ENCODE assay signal across 24 mouse cellular contexts in the genomic region with DNA sequence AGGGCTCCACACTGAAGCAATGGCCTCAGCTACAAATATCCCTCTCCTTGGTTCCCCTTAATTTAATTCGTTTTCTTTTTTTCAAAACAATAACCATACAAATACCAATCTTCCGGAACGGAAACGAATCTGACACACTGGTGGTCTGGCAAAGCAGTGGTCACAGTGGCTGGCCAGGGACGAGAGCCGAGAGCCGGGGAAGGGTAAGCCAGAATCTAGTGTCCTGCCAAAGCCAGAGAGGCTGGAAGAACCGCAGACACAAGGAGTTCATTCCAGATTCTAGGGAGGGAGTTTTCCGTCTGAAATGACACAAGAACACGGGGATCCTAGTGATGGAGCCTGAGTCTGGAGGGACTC. TPM values are rescaled to one million over a fixed set of nuclear protein-coding genes. Genes with fewer than 3 reads are reported as not detected.
A peak's percentile ranks its signal among the peaks of the same experiment; 100 is the strongest.
DNase-seq lines count a peak whose midpoint lies in the region; ATAC-seq and TF ChIP-seq lines count a peak whose summit lies in the region.
"Had no signal": no experiment of that assay in that cellular context is flagged by ENCODE, and none has a peak within 500 bp of the region (broad histone marks: within the 10 kb centered on the region; RNA-seq: fewer than 3 reads in every experiment).

No protein-coding gene starts in this region.

- H3K4me2 ChIP-seq in forebrain, postnatal 0 days (ENCODE audit: low read depth) = no peak overlapping the region
- no peak overlapping the region for H3K4me2 ChIP-seq in forebrain, embryonic 13.5 days
- H3K4me2 ChIP-seq in midbrain, embryonic 14.5 days (ENCODE audit: low read length) = no peak overlapping the region
- no peak overlapping the region for H3K4me2 ChIP-seq in heart, embryonic 12.5 days
- H3K4me2 ChIP-seq: embryonic facial prominence, embryonic 12.5 days; heart, embryonic 15.5 days; hindbrain, embryonic 12.5 days had no signal

- no peak for ATAC-seq in forebrain, postnatal 0 days
- ATAC-seq in forebrain, embryonic 13.5 days = no peak
- ATAC-seq in midbrain, embryonic 14.5 days (ENCODE audit: low FRiP score, low TSS enrichment) = no peak
- no peak for ATAC-seq in heart, embryonic 12.5 days (ENCODE audit: insufficient number of reproducible peaks, low FRiP score)
- ATAC-seq: forebrain, embryonic 14.5 days had no signal

- H3K9me3 ChIP-seq in forebrain, postnatal 0 days (ENCODE audit: low read length) = no peaks in the 10 kb centered on the region
- H3K9me3 ChIP-seq in forebrain, embryonic 13.5 days (replicated peaks) = no peaks in the 10 kb centered on the region
- peaks cover 4% of the 10 kb centered on the region for H3K9me3 ChIP-seq in midbrain, embryonic 10.5 days (replicated peaks)
- no peaks in the 10 kb centered on the region for H3K9me3 ChIP-seq in midbrain, embryonic 14.5 days (ENCODE audit: control insufficient read depth, low read length)
- H3K9me3 ChIP-seq in limb, embryonic 10.5 days (replicated peaks) = no peaks in the 10 kb centered on the region
- H3K9me3 ChIP-seq in heart, embryonic 12.5 days (replicated peaks) = no peaks in the 10 kb centered on the region
- H3K9me3 ChIP-seq: embryonic facial prominence, embryonic 12.5 days; heart, embryonic 10.5 days; heart, embryonic 15.5 days; hindbrain, embryonic 12.5 days had no signal

- H3K4me1 ChIP-seq in forebrain, postnatal 0 days (ENCODE audit: insufficient read depth) = no peaks in the 10 kb centered on the region
- peaks cover 7% of the 10 kb centered on the region; the same call in 1 of the 2 replicates for H3K4me1 ChIP-seq in forebrain, embryonic 13.5 days
- H3K4me1 ChIP-seq in midbrain, embryonic 10.5 days = peaks cover 7% of the 10 kb centered on the region
- no peaks in the 10 kb centered on the region for H3K4me1 ChIP-seq in midbrain, embryonic 14.5 days (ENCODE audit: control insufficient read depth, insufficient read depth, low read length)
- peaks cover 49% of the 10 kb centered on the region for H3K4me1 ChIP-seq in limb, embryonic 10.5 days
- H3K4me1 ChIP-seq in heart, embryonic 12.5 days (replicated peaks) = peaks cover 5% of the 10 kb centered on the region; the same call in 1 of the 2 replicates

- WGBS in forebrain, postnatal 0 days = under 1% methylated on average over 10 of the region's 10 CpGs
- WGBS in forebrain, embryonic 13.5 days = under 1% methylated on average over 10 of the region's 10 CpGs
- WGBS in midbrain, embryonic 10.5 days = 2% methylated on average over 10 of the region's 10 CpGs
- WGBS in midbrain, embryonic 14.5 days = under 1% methylated on average over 10 of the region's 10 CpGs
- 1% methylated on average over 10 of the region's 10 CpGs for WGBS in limb, embryonic 10.5 days
- 2% methylated on average over 10 of the region's 10 CpGs for WGBS in heart, embryonic 12.5 days

- H3K4me3 ChIP-seq in forebrain, postnatal 0 days (ENCODE audit: low read depth, low read length) = no peak overlapping the region
- no peak overlapping the region for H3K4me3 ChIP-seq in forebrain, embryonic 13.5 days
- no peak overlapping the region for H3K4me3 ChIP-seq in midbrain, embryonic 10.5 days
- H3K4me3 ChIP-seq in midbrain, embryonic 14.5 days (replicated peaks; ENCODE audit: low read depth, low read length) = no peak overlapping the region
- no peak overlapping the region for H3K4me3 ChIP-seq in limb, embryonic 10.5 days
- no peak overlapping the region for H3K4me3 ChIP-seq in heart, embryonic 12.5 days
- H3K4me3 ChIP-seq: embryonic facial prominence, embryonic 12.5 days; heart, embryonic 10.5 days; heart, embryonic 15.5 days; hindbrain, embryonic 12.5 days had no signal

- DNase-seq in forebrain, postnatal 0 days = peak; percentile 57
- DNase-seq in midbrain, embryonic 10.5 days (ENCODE audit: low spot score) = peak; percentile 52
- no peak for DNase-seq in midbrain, embryonic 14.5 days
- DNase-seq in limb, embryonic 10.5 days (ENCODE audit: low spot score) = peak; percentile 57
- DNase-seq in T-cell, adult 2 months (ENCODE audit: low spot score) = no peak
- DNase-seq: adrenal gland, adult 8-10 months; adrenal gland, postnatal 36 days; cerebellum, adult 2 months; cerebellum, postnatal 10 days; embryo, embryonic 11 days; gastrocnemius, postnatal 36 days; heart, adult 11 months; heart, postnatal 14 days; kidney, adult 11 months had no signal

- peaks cover 89% of the 10 kb centered on the region for H3K27me3 ChIP-seq in forebrain, postnatal 0 days (ENCODE audit: insufficient read depth, low read length)
- H3K27me3 ChIP-seq in forebrain, embryonic 13.5 days = peaks cover 97% of the 10 kb centered on the region
- peaks cover 100% of the 10 kb centered on the region for H3K27me3 ChIP-seq in midbrain, embryonic 10.5 days (ENCODE audit: low read depth, poor library complexity, severe bottlenecking)
- peaks cover 91% of the 10 kb centered on the region for H3K27me3 ChIP-seq in midbrain, embryonic 14.5 days (ENCODE audit: control insufficient read depth, insufficient read depth, low read length)
- H3K27me3 ChIP-seq in limb, embryonic 10.5 days (ENCODE audit: low read depth, poor library complexity, severe bottlenecking) = peaks cover 100% of the 10 kb centered on the region
- peaks cover 90% of the 10 kb centered on the region for H3K27me3 ChIP-seq in heart, embryonic 12.5 days (replicated peaks)

- H3K27ac ChIP-seq in forebrain, postnatal 0 days (ENCODE audit: low read depth, low read length) = no peak overlapping the region
- H3K27ac ChIP-seq in forebrain, embryonic 13.5 days = no peak overlapping the region
- no peak overlapping the region for H3K27ac ChIP-seq in midbrain, embryonic 10.5 days (replicated peaks)
- no peak overlapping the region for H3K27ac ChIP-seq in midbrain, embryonic 14.5 days (replicated peaks; ENCODE audit: low read depth, low read length)
- no peak overlapping the region for H3K27ac ChIP-seq in limb, embryonic 10.5 days
- H3K27ac ChIP-seq in heart, embryonic 12.5 days (ENCODE audit: poor library complexity, severe bottlenecking) = no peak overlapping the region
- H3K27ac ChIP-seq: embryonic facial prominence, embryonic 12.5 days; heart, embryonic 10.5 days; heart, embryonic 15.5 days; hindbrain, embryonic 12.5 days had no signal

- H3K36me3 ChIP-seq in forebrain, postnatal 0 days (ENCODE audit: insufficient read depth) = no peaks in the 10 kb centered on the region
- H3K36me3 ChIP-seq in forebrain, embryonic 13.5 days (ENCODE audit: poor library complexity, severe bottlenecking) = no peaks in the 10 kb centered on the region
- no peaks in the 10 kb centered on the region for H3K36me3 ChIP-seq in midbrain, embryonic 10.5 days
- H3K36me3 ChIP-seq in midbrain, embryonic 14.5 days (ENCODE audit: control insufficient read depth, insufficient read depth, low read length) = no peaks in the 10 kb centered on the region
- H3K36me3 ChIP-seq in limb, embryonic 10.5 days = no peaks in the 10 kb centered on the region
- no peaks in the 10 kb centered on the region for H3K36me3 ChIP-seq in heart, embryonic 12.5 days
- H3K36me3 ChIP-seq: embryonic facial prominence, embryonic 12.5 days; heart, embryonic 10.5 days; heart, embryonic 15.5 days; hindbrain, embryonic 12.5 days had no signal

- H3K9ac ChIP-seq in forebrain, postnatal 0 days = no peak overlapping the region
- H3K9ac ChIP-seq in forebrain, embryonic 13.5 days = no peak overlapping the region
- H3K9ac ChIP-seq in midbrain, embryonic 14.5 days (replicated peaks; ENCODE audit: low read length) = no peak overlapping the region
- H3K9ac ChIP-seq in heart, embryonic 12.5 days = no peak overlapping the region
- H3K9ac ChIP-seq: embryonic facial prominence, embryonic 12.5 days; heart, embryonic 15.5 days; hindbrain, embryonic 12.5 days had no signal

- no peak for TF ChIP-seq CTCF in forebrain, postnatal 0 days (IDR thresholded peaks at IDR 0.05; ENCODE audit: low read depth)

RNA-seq across cellular contexts. Expression of gene Vax2, which starts 7.4 kb away (rescaled TPM):
- not detected in 2 replicates for total RNA-seq in forebrain, postnatal 0 days (2014; rRNA removed)
- not detected in 2 replicates for polyA plus RNA-seq in forebrain, postnatal 0 days (2015; fragmentation: Nextera tagmentation; extraction: Ambion mirVana)
- 0.19 TPM in 1 of 2 replicates, not detected in the other for polyA plus RNA-seq in forebrain, embryonic 13.5 days (2015; fragmentation: Nextera tagmentation; extraction: Ambion mirVana)
- 0.60 and 1.9 TPM in 2 replicates for polyA plus RNA-seq in midbrain, embryonic 10.5 days (2016; fragmentation: Nextera tagmentation; extraction: Ambion mirVana)
- polyA plus RNA-seq in midbrain, embryonic 14.5 days (2014; fragmentation: Nextera tagmentation; extraction: Ambion mirVana) = 0.22 TPM in 1 of 2 replicates, not detected in the other
- 6.3 and 10.7 TPM in 2 replicates for polyA plus RNA-seq in limb, embryonic 10.5 days (2016; fragmentation: Nextera tagmentation; extraction: Ambion mirVana)
- 0.14 TPM in 1 of 2 replicates, not detected in the other for polyA plus RNA-seq in heart, embryonic 12.5 days (2016; fragmentation: Nextera tagmentation; extraction: Ambion mirVana)
- total RNA-seq: adrenal gland, adult 8-10 months; adrenal gland, postnatal 36 days; gastrocnemius, adult 8-10 months; gastrocnemius, postnatal 36 days; heart, postnatal 14 days had no signal
- polyA plus RNA-seq: cerebellum, adult 2 months; forebrain, embryonic 14.5 days; heart, embryonic 10.5 days; heart, embryonic 15.5 days; hindbrain, embryonic 12.5 days had no signal

RNA-seq across cellular contexts. Expression of gene Cd207, which starts 26.0 kb away (rescaled TPM):
- total RNA-seq in forebrain, postnatal 0 days (2014; rRNA removed) = not detected in 2 replicates
- polyA plus RNA-seq in forebrain, postnatal 0 days (2015; fragmentation: Nextera tagmentation; extraction: Ambion mirVana) = not detected in 2 replicates
- not detected in 2 replicates for polyA plus RNA-seq in forebrain, embryonic 13.5 days (2015; fragmentation: Nextera tagmentation; extraction: Ambion mirVana)
- polyA plus RNA-seq in midbrain, embryonic 10.5 days (2016; fragmentation: Nextera tagmentation; extraction: Ambion mirVana) = not detected in 2 replicates
- polyA plus RNA-seq in midbrain, embryonic 14.5 days (2014; fragmentation: Nextera tagmentation; extraction: Ambion mirVana) = not detected in 2 replicates
- polyA plus RNA-seq in limb, embryonic 10.5 days (2016; fragmentation: Nextera tagmentation; extraction: Ambion mirVana) = not detected in 2 replicates
- polyA plus RNA-seq in heart, embryonic 12.5 days (2016; fragmentation: Nextera tagmentation; extraction: Ambion mirVana) = not detected in 2 replicates
- total RNA-seq: gastrocnemius, adult 8-10 months; MEL had no signal
- polyA plus RNA-seq: C2C12; cerebellum, adult 2 months; embryonic facial prominence, embryonic 12.5 days; forebrain, embryonic 14.5 days; heart, embryonic 10.5 days; hindbrain, embryonic 12.5 days had no signal

RNA-seq across cellular contexts. Expression of gene Atp6v1b1, which starts 39.1 kb away (rescaled TPM):
- 0.19 and 0.77 TPM in 2 replicates for total RNA-seq in forebrain, postnatal 0 days (2014; rRNA removed)
- polyA plus RNA-seq in forebrain, postnatal 0 days (2015; fragmentation: Nextera tagmentation; extraction: Ambion mirVana) = 0.38 and 0.53 TPM in 2 replicates
- polyA plus RNA-seq in forebrain, embryonic 13.5 days (2015; fragmentation: Nextera tagmentation; extraction: Ambion mirVana) = 0.19 TPM in 1 of 2 replicates, not detected in the other
- not detected in 2 replicates for polyA plus RNA-seq in midbrain, embryonic 10.5 days (2016; fragmentation: Nextera tagmentation; extraction: Ambion mirVana)
- 0.18 TPM in 1 of 2 replicates, not detected in the other for polyA plus RNA-seq in midbrain, embryonic 14.5 days (2014; fragmentation: Nextera tagmentation; extraction: Ambion mirVana)
- polyA plus RNA-seq in limb, embryonic 10.5 days (2016; fragmentation: Nextera tagmentation; extraction: Ambion mirVana) = not detected in 2 replicates
- not detected in 2 replicates for polyA plus RNA-seq in heart, embryonic 12.5 days (2016; fragmentation: Nextera tagmentation; extraction: Ambion mirVana)
- total RNA-seq: adrenal gland, adult 8-10 months; adrenal gland, postnatal 36 days; gastrocnemius, adult 8-10 months; gastrocnemius, postnatal 36 days; MEL had no signal
- polyA plus RNA-seq: C2C12; cerebellum, adult 2 months; forebrain, embryonic 14.5 days; heart, embryonic 10.5 days; heart, embryonic 15.5 days; hindbrain, embryonic 12.5 days had no signal

RNA-seq across cellular contexts. Expression of gene Clec4f, which starts 47.7 kb away (rescaled TPM):
- not detected in 2 replicates for total RNA-seq in forebrain, postnatal 0 days (2014; rRNA removed)
- polyA plus RNA-seq in forebrain, postnatal 0 days (2015; fragmentation: Nextera tagmentation; extraction: Ambion mirVana) = 0.28 TPM in 1 of 2 replicates, not detected in the other
- not detected in 2 replicates for polyA plus RNA-seq in forebrain, embryonic 13.5 days (2015; fragmentation: Nextera tagmentation; extraction: Ambion mirVana)
- polyA plus RNA-seq in midbrain, embryonic 10.5 days (2016; fragmentation: Nextera tagmentation; extraction: Ambion mirVana) = 0.15 TPM in 1 of 2 replicates, not detected in the other
- 0.25 TPM in 1 of 2 replicates, not detected in the other for polyA plus RNA-seq in midbrain, embryonic 14.5 days (2014; fragmentation: Nextera tagmentation; extraction: Ambion mirVana)
- not detected in 2 replicates for polyA plus RNA-seq in limb, embryonic 10.5 days (2016; fragmentation: Nextera tagmentation; extraction: Ambion mirVana)
- 0.33 and 0.40 TPM in 2 replicates for polyA plus RNA-seq in heart, embryonic 12.5 days (2016; fragmentation: Nextera tagmentation; extraction: Ambion mirVana)
- total RNA-seq: adrenal gland, adult 8-10 months; adrenal gland, postnatal 36 days; gastrocnemius, adult 8-10 months; gastrocnemius, postnatal 36 days; heart, postnatal 14 days; MEL had no signal
- polyA plus RNA-seq: C2C12; cerebellum, adult 2 months; embryonic facial prominence, embryonic 12.5 days; forebrain, embryonic 14.5 days; heart, embryonic 10.5 days; hindbrain, embryonic 12.5 days had no signal

RNA-seq across cellular contexts. Expression of gene Ankrd53, which starts 58.7 kb away (rescaled TPM):
- not detected in 2 replicates for total RNA-seq in forebrain, postnatal 0 days (2014; rRNA removed)
- not detected in 2 replicates for polyA plus RNA-seq in forebrain, postnatal 0 days (2015; fragmentation: Nextera tagmentation; extraction: Ambion mirVana)
- polyA plus RNA-seq in forebrain, embryonic 13.5 days (2015; fragmentation: Nextera tagmentation; extraction: Ambion mirVana) = 0.13 and 0.28 TPM in 2 replicates
- polyA plus RNA-seq in midbrain, embryonic 10.5 days (2016; fragmentation: Nextera tagmentation; extraction: Ambion mirVana) = 0.24 TPM in 1 of 2 replicates, not detected in the other
- polyA plus RNA-seq in midbrain, embryonic 14.5 days (2014; fragmentation: Nextera tagmentation; extraction: Ambion mirVana) = 0.19 and 0.37 TPM in 2 replicates
- polyA plus RNA-seq in limb, embryonic 10.5 days (2016; fragmentation: Nextera tagmentation; extraction: Ambion mirVana) = 0.16 and 0.28 TPM in 2 replicates
- not detected in 2 replicates for polyA plus RNA-seq in heart, embryonic 12.5 days (2016; fragmentation: Nextera tagmentation; extraction: Ambion mirVana)
- total RNA-seq: adrenal gland, postnatal 36 days; gastrocnemius, adult 8-10 months; gastrocnemius, postnatal 36 days; heart, postnatal 14 days; MEL had no signal
- polyA plus RNA-seq: cerebellum, adult 2 months; forebrain, embryonic 14.5 days; hindbrain, embryonic 12.5 days had no signal

Comparison
In these comparisons a context has a peak if more than half of its experiments do, and no peak if none do; other contexts are left out.
1. DNase-seq: peak in forebrain, postnatal 0 days (single experiment), midbrain, embryonic 10.5 days (single experiment) and limb, embryonic 10.5 days (single experiment); none in midbrain, embryonic 14.5 days (single experiment) and T-cell, adult 2 months (single experiment).